Mouse (Mus musculus) hindbrain, embryonic 13.5 days (tissue): ENCODE results near the gene Ccng1. TPM values are rescaled to one million over a fixed set of nuclear protein-coding genes. Genes with fewer than 3 reads are reported as not detected.
"Not testable (repeated sequence)": the region's sequence is repeated elsewhere in the genome, so short reads cannot be mapped to it uniquely, and the experiment has no call there.

ENCODE experiments used
- ATAC-seq: fragments of 200-750 bp; cut with Nextera tagmentation; 2 replicates; pipeline ENCODE4 v1.8.0; 2017; ENCODE audit warnings: moderate TSS enrichment; ENCODE audit not compliant: low FRiP score
- H3K27ac ChIP-seq: fragments of 300-500 bp; sonication (generic); 2 replicates; pipeline ENCODE4 v1.5.1; 2015; ENCODE audit warnings: inconsistent platforms, mild to moderate bottlenecking, moderate library complexity
- H3K27me3 ChIP-seq: fragments of 300-500 bp; sonication (generic); 2 replicates; pipeline ENCODE4 v1.6.1; 2015; ENCODE audit warnings: mild to moderate bottlenecking, inconsistent platforms
- H3K36me3 ChIP-seq: fragments of 300-500 bp; sonication (generic); 2 replicates; pipeline ENCODE4 v1.6.1; 2015; ENCODE audit warnings: mild to moderate bottlenecking, inconsistent platforms
- H3K4me1 ChIP-seq: fragments of 300-500 bp; sonication (generic); replicated peaks from 2 replicates; pipeline ENCODE4 v1.6.1; 2015; ENCODE audit warnings: inconsistent platforms
- H3K4me2 ChIP-seq: fragments of 300-500 bp; sonication (generic); 2 replicates; pipeline ENCODE4 v1.6.1; 2015; ENCODE audit warnings: inconsistent platforms, mild to moderate bottlenecking, moderate library complexity
- H3K4me3 ChIP-seq: fragments of 300-500 bp; sonication (generic); 2 replicates; pipeline ENCODE4 v1.5.1; 2015; ENCODE audit warnings: mild to moderate bottlenecking, inconsistent platforms
- H3K9ac ChIP-seq: fragments of 300-500 bp; sonication (generic); 2 replicates; pipeline ENCODE4 v1.6.1; 2015; ENCODE audit warnings: mild to moderate bottlenecking, inconsistent platforms
- H3K9me3 ChIP-seq: fragments of 300-500 bp; sonication (generic); 2 replicates; pipeline ENCODE4 v1.6.1; 2016; ENCODE audit warnings: inconsistent platforms
- WGBS: fragments of 180-500 bp; shearing (Covaris S2); methylation state at CpG from one replicate; pipeline ENCODE4 v1.1.7; 2015; 5-methylcytosine and 5-hydroxymethylcytosine counted together
- polyA plus RNA-seq: library from polyadenylated mRNA; unstranded; fragments of >200 nt; fragmentation: Nextera tagmentation; extraction: Ambion mirVana; gene quantifications from 2 replicates; pipeline ENCODE4 v1.2.1, GENCODE M21; 2015

The Ccng1 gene
- polyA plus RNA-seq, 1 experiment from 2014 or later = 38.7 TPM

DNA sequence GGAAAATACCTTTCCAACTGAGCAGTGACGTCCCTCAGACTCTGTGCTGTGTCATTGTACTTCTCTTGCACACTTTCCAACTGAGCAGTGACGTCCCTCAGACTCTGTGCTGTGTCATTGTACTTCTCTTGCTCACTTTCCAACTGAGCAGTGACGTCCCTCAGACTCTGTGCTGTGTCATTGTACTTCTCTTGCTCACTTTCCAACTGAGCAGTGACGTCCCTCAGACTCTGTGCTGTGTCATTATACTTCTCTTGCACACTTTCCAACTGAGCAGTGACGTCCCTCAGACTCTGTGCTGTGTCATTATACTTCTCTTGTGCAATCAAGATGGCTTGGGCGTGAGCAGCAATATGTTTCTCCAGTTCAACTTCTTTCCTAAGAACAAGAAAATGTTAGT is 45.2 kb downstream of the Ccng1 start:
- not testable (repeated sequence) for H3K9me3 ChIP-seq, H3K4me3 ChIP-seq, H3K9ac ChIP-seq, H3K27ac ChIP-seq, H3K4me2 ChIP-seq, H3K27me3 ChIP-seq, H3K36me3 ChIP-seq, ATAC-seq, H3K4me1 ChIP-seq
- 89% methylated on average over 6 of the region's 6 CpGs for WGBS

Other genes starting within 250 kb of the Ccng1 start
- 65.8 and 70.0 TPM in 2 replicates for gene Mat2b, start 60.1 kb downstream of the Ccng1 start, polyA plus RNA-seq
- 10.0 and 11.2 TPM in 2 replicates for gene Hmmr, start 21.9 kb downstream of the Ccng1 start, polyA plus RNA-seq
- 74.8 and 79.1 TPM in 2 replicates for gene Nudcd2, start 21.6 kb downstream of the Ccng1 start, polyA plus RNA-seq